Mouse (Mus musculus) heart, adult 18-20 months (tissue): ENCODE results near the gene Ghsr. TPM values are rescaled to one million over a fixed set of nuclear protein-coding genes. Genes with fewer than 3 reads are reported as not detected.
"Not testable (repeated sequence)": the region's sequence is repeated elsewhere in the genome, so short reads cannot be mapped to it uniquely, and the experiment has no call there.

Experiments
- DNase-seq, 2 experiments: peaks; one replicate each; pipeline ENCODE4 v3.0.0; 2021 to 2022; ENCODE audit warnings: mixed read lengths in 1 of 2
- long read RNA-seq, 2 experiments: library from polyadenylated mRNA; stranded (forward); transcript quantifications; one replicate each; pipeline ENCODE4 v2.0.0; 2021
- total RNA-seq, 2 experiments: library from RNA; stranded (reverse); gene quantifications; 2 replicates each; pipeline ENCODE4 v1.2.3; 2021

Gene Ghsr
- total RNA-seq, result not detected
- long read RNA-seq, experiment 1, result 0 reads
- long read RNA-seq, experiment 2, result 0 reads

- DNase-seq, result no peak
Measured at GRCm38 (mm10) chr3:27371276-27371621, at the start of gene Ghsr. Gene Ghsr, plus strand, starts transcription at chr3:27371351.

GRCm38 (mm10) chr3:27322591-27322990 lies 48.6 kb upstream of the Ghsr start:
- no peak for DNase-seq

- DNase-seq, result peak; percentile 28 to 53
Measured at GRCm38 (mm10) chr3:27323551-27323950, 47.6 kb upstream of the Ghsr start.

- DNase-seq, result no peak
Measured at GRCm38 (mm10) chr3:27326633-27327191, 44.4 kb upstream of the Ghsr start.

- no peak for DNase-seq
Measured at GRCm38 (mm10) chr3:27330706-27331105, 40.4 kb upstream of the Ghsr start.

GRCm38 (mm10) chr3:27338437-27338836 lies 32.7 kb upstream of the Ghsr start:
- DNase-seq, result peak; percentile 44 to 71

- no peak for DNase-seq
Measured at GRCm38 (mm10) chr3:27338887-27339286, 32.3 kb upstream of the Ghsr start.

GRCm38 (mm10) chr3:27340757-27341156 lies 30.4 kb upstream of the Ghsr start:
- DNase-seq, result no peak

GRCm38 (mm10) chr3:27342462-27342861 lies 28.7 kb upstream of the Ghsr start:
- DNase-seq, result no peak

GRCm38 (mm10) chr3:27345526-27345925 lies 25.6 kb upstream of the Ghsr start:
- peak; percentile 54 to 72 for DNase-seq

- DNase-seq, result no peak
Measured at GRCm38 (mm10) chr3:27348462-27348861, 22.7 kb upstream of the Ghsr start.

- peak in 1 of 2 experiments; percentile 9 for DNase-seq
Measured at GRCm38 (mm10) chr3:27351105-27351504, 20.0 kb upstream of the Ghsr start.

GRCm38 (mm10) chr3:27359100-27359720 lies 11.9 kb upstream of the Ghsr start:
- DNase-seq, result no peak

GRCm38 (mm10) chr3:27370125-27370524 lies 1.0 kb upstream of the Ghsr start:
- DNase-seq, result peak in 1 of 2 experiments; percentile 17

- no peak for DNase-seq
Measured at GRCm38 (mm10) chr3:27370582-27371275, 422 bp upstream of the Ghsr start.

GRCm38 (mm10) chr3:27371725-27372650 lies 837 bp downstream of the Ghsr start:
- DNase-seq, result no peak

- DNase-seq, result no peak
Measured at GRCm38 (mm10) chr3:27374396-27374795, 3.2 kb downstream of the Ghsr start.

- no peak for DNase-seq
Measured at GRCm38 (mm10) chr3:27377935-27378334, 6.8 kb downstream of the Ghsr start.

GRCm38 (mm10) chr3:27384836-27385235 lies 13.7 kb downstream of the Ghsr start:
- peak; percentile 4 to 22 for DNase-seq

- DNase-seq, result no peak
Measured at GRCm38 (mm10) chr3:27389923-27390322, 18.8 kb downstream of the Ghsr start.

- not testable (repeated sequence) for DNase-seq
Measured at GRCm38 (mm10) chr3:27400996-27401395, 29.8 kb downstream of the Ghsr start.

- no peak for DNase-seq
Measured at GRCm38 (mm10) chr3:27406440-27406839, 35.3 kb downstream of the Ghsr start.
